Mouse (Mus musculus) erythroblast, embryonic 14.5 days (primary cell): Measurements from ENCODE around the gene Psip1.

Source experiments
- GATA1 ChIP-seq: IDR thresholded peaks from 2 replicates; pipeline ENCODE4 v1.6.1; 2012; ENCODE audit warnings: low read length, inconsistent platforms, mixed read lengths
- TAL1 ChIP-seq: IDR thresholded peaks from 3 replicates; pipeline ENCODE4 v1.6.1; 2012; ENCODE audit warnings: low read length, inconsistent platforms, mixed read lengths

GRCm38 (mm10) chr4:83460106-83460505 is 26.2 kb downstream of the Psip1 start:
- TF ChIP-seq TAL1, result no peak
- no peak for TF ChIP-seq GATA1
